Mouse (Mus musculus) olfactory bulb, adult 2 months (tissue): ENCODE data around the gene Prpf18. TPM values are rescaled to one million over a fixed set of nuclear protein-coding genes. Genes with fewer than 3 reads are reported as not detected.

Experiments
- H3K27ac ChIP-seq: fragments of 200-500 bp; 2 replicates; pipeline ENCODE4 v1.5.1; 2012; ENCODE audit warnings: low read depth, low read length; ENCODE audit not compliant: insufficient read depth
- H3K4me1 ChIP-seq: fragments of 200-500 bp; 2 replicates; pipeline ENCODE4 v1.6.1; 2012; ENCODE audit warnings: low read length; ENCODE audit not compliant: control insufficient read depth, insufficient read depth
- H3K4me3 ChIP-seq: fragments of 200-500 bp; 2 replicates; pipeline ENCODE4 v1.5.1; 2012; ENCODE audit warnings: mild to moderate bottlenecking, low read depth, low read length, moderate library complexity; ENCODE audit not compliant: insufficient read depth
- CTCF ChIP-seq: fragments of 200-500 bp; IDR thresholded peaks from 2 replicates; pipeline ENCODE4 v1.5.1; 2012; ENCODE audit warnings: low read depth, mild to moderate bottlenecking, low read length, moderate library complexity; ENCODE audit not compliant: insufficient read depth
- WGBS: fragments of 180-500 bp; shearing (Covaris S2); methylation state at CpG from one replicate; pipeline ENCODE4 v1.1.7; 2018; 5-methylcytosine and 5-hydroxymethylcytosine counted together
- polyA plus RNA-seq: library from polyadenylated mRNA; stranded (reverse); fragments of >200 nt; gene quantifications from 2 replicates; pipeline ENCODE4 v1.2.4, GENCODE M21; 2012; ENCODE audit warnings: low replicate concordance; ENCODE audit not compliant: missing spikeins, insufficient read depth, insufficient read length

The Prpf18 gene
- polyA plus RNA-seq, 1 experiment: not detected

- H3K4me1 ChIP-seq: peaks cover 6% of the 10 kb centered on the region; the same call in 1 of the 2 replicates
- WGBS: 90% methylated on average over 7 of the region's 7 CpGs
- H3K27ac ChIP-seq: no peak overlapping the region
- no peak for TF ChIP-seq CTCF
- H3K4me3 ChIP-seq: no peak overlapping the region
These were observed 79.2 kb downstream of the Prpf18 start for GRCm38 (mm10) chr2:4572498-4573263.

Other genes with a start within 250 kb of the Prpf18 start
- not detected in 2 replicates for gene Bend7, start 65.7 kb upstream of the Prpf18 start, polyA plus RNA-seq
- not detected in 2 replicates for gene Sephs1, start 229.5 kb upstream of the Prpf18 start, polyA plus RNA-seq